Mouse (Mus musculus) hindbrain, embryonic 11.5 days (tissue): ENCODE measurements around the gene Olfr1441. TPM values are rescaled to one million over a fixed set of nuclear protein-coding genes. Genes with fewer than 3 reads are reported as not detected.

Experiments used
- ATAC-seq: fragments of 200-750 bp; cut with Nextera tagmentation; 2 replicates; pipeline ENCODE4 v1.8.0; 2017; ENCODE audit warnings: mild to moderate bottlenecking, moderate TSS enrichment, moderate library complexity; ENCODE audit not compliant: low FRiP score
- DNase-seq: peaks from one replicate; pipeline ENCODE4 v3.0.0-alpha.2; 2015; ENCODE audit warnings: low spot score
- H3K27ac ChIP-seq: fragments of 300-500 bp; sonication (generic); 2 replicates; pipeline ENCODE4 v1.5.1; 2014; ENCODE audit warnings: mild to moderate bottlenecking, low read depth, low read length
- H3K27me3 ChIP-seq: fragments of 300-500 bp; sonication (generic); 2 replicates; pipeline ENCODE4 v1.6.1; 2014; ENCODE audit warnings: mild to moderate bottlenecking, low read length, moderate library complexity, mixed read lengths; ENCODE audit not compliant: control insufficient read depth, insufficient read depth
- H3K36me3 ChIP-seq: fragments of 300-500 bp; sonication (generic); 2 replicates; pipeline ENCODE4 v1.6.1; 2014; ENCODE audit warnings: mild to moderate bottlenecking, low read length, moderate library complexity, mixed read lengths; ENCODE audit not compliant: control insufficient read depth, insufficient read depth
- H3K4me1 ChIP-seq: fragments of 300-500 bp; sonication (generic); replicated peaks from 2 replicates; pipeline ENCODE4 v1.6.1; 2014; ENCODE audit warnings: low read length, mixed read lengths; ENCODE audit not compliant: control insufficient read depth, insufficient read depth
- H3K4me2 ChIP-seq: fragments of 300-500 bp; sonication (generic); replicated peaks from 2 replicates; pipeline ENCODE4 v1.6.1; 2014; ENCODE audit warnings: mild to moderate bottlenecking, low read depth, low read length
- H3K4me3 ChIP-seq: fragments of 300-500 bp; sonication (generic); 2 replicates; pipeline ENCODE4 v1.5.1; 2014; ENCODE audit warnings: low read depth, low read length
- H3K9ac ChIP-seq: fragments of 300-500 bp; sonication (generic); 2 replicates; pipeline ENCODE4 v1.6.1; 2014; ENCODE audit warnings: low read depth, low read length
- H3K9me3 ChIP-seq: fragments of 300-500 bp; sonication (generic); 2 replicates; pipeline ENCODE4 v1.6.1; 2016; ENCODE audit warnings: low read length; ENCODE audit not compliant: control insufficient read depth
- WGBS: fragments of 180-500 bp; shearing (Covaris S2); extraction: QIAGEN DNeasy Blood & Tissue Kit; methylation state at CpG from one replicate; pipeline ENCODE4 v1.1.7; 2014; 5-methylcytosine and 5-hydroxymethylcytosine counted together
- polyA plus RNA-seq: library from polyadenylated mRNA; unstranded; fragments of >200 nt; fragmentation: Nextera tagmentation; extraction: Ambion mirVana; gene quantifications from 2 replicates; pipeline ENCODE4 v1.2.1, GENCODE M21; 2014

Olfr1441 gene
- polyA plus RNA-seq, 1 experiment from 2014 or later, result not detected

GRCm38 (mm10) chr19:12427605-12428004 lies 10.4 kb downstream of the Olfr1441 start, which contains the start of gene Pfpl:
Pfpl (plus strand) TSS chr19:12427905.
- H3K36me3 ChIP-seq, result no peaks in the 10 kb centered on the region
- 93% methylated on average over 6 of the region's 6 CpGs for WGBS
- H3K4me2 ChIP-seq, result no peak within 1 kb of the TSS
- no peak for ATAC-seq
- H3K9me3 ChIP-seq, result no peaks in the 10 kb centered on the region
- no peak for DNase-seq
- H3K27ac ChIP-seq, result no peak within 1 kb of the TSS
- H3K27me3 ChIP-seq, result no peaks in the 10 kb centered on the region
- no peak within 1 kb of the TSS for H3K4me3 ChIP-seq
- H3K9ac ChIP-seq, result no peak within 1 kb of the TSS
- no peaks in the 10 kb centered on the region for H3K4me1 ChIP-seq

GRCm38 (mm10) chr19:12433033-12433432 lies 15.8 kb downstream of the Olfr1441 start:
- DNase-seq (peak; percentile 55), ATAC-seq (peak; percentile 74)
- no peak overlapping the region for H3K4me3 ChIP-seq
- WGBS, result 12% methylated on average over 2 of the region's 2 CpGs
- H3K36me3 ChIP-seq, result no peaks in the 10 kb centered on the region
- H3K9me3 ChIP-seq, result no peaks in the 10 kb centered on the region
- no peak overlapping the region for H3K4me2 ChIP-seq
- H3K27me3 ChIP-seq, result no peaks in the 10 kb centered on the region
- no peaks in the 10 kb centered on the region for H3K4me1 ChIP-seq
- H3K9ac ChIP-seq, result no peak overlapping the region
- no peak overlapping the region for H3K27ac ChIP-seq

GRCm38 (mm10) chr19:12435011-12435416 lies 17.8 kb downstream of the Olfr1441 start:
- Histone ChIP-seq H3K9me3 (no peaks in the 10 kb centered on the region), H3K4me3 (no peak overlapping the region), H3K27me3 (no peaks in the 10 kb centered on the region), H3K36me3 (no peaks in the 10 kb centered on the region), H3K4me1 (no peaks in the 10 kb centered on the region), H3K27ac (no peak overlapping the region), H3K4me2 (no peak overlapping the region), H3K9ac (no peak overlapping the region)
- ATAC-seq, result no peak
- DNase-seq, result no peak
- 80% methylated on average over 4 of the region's 4 CpGs for whole genome bisulfite sequencing

- Histone ChIP-seq H3K4me2 (no peak overlapping the region), H3K9ac (no peak overlapping the region), H3K27me3 (no peaks in the 10 kb centered on the region), H3K9me3 (no peaks in the 10 kb centered on the region), H3K4me1 (no peaks in the 10 kb centered on the region), H3K27ac (no peak overlapping the region), H3K4me3 (no peak overlapping the region), H3K36me3 (no peaks in the 10 kb centered on the region)
- ATAC-seq, result no peak
- DNase-seq, result no peak
- 81% methylated on average over 4 of the region's 4 CpGs for WGBS
Observed at GRCm38 (mm10) chr19:12435750-12436524, 18.7 kb downstream of the Olfr1441 start.

- Histone ChIP-seq H3K27ac (no peak overlapping the region), H3K4me2 (no peak overlapping the region), H3K4me1 (no peaks in the 10 kb centered on the region), H3K36me3 (no peaks in the 10 kb centered on the region), H3K27me3 (no peaks in the 10 kb centered on the region), H3K9me3 (no peaks in the 10 kb centered on the region), H3K9ac (no peak overlapping the region), H3K4me3 (no peak overlapping the region)
- ATAC-seq (no peak), DNase-seq (no peak)
- WGBS, result 67% methylated on average over 1 of the region's 1 CpGs
Observed at GRCm38 (mm10) chr19:12439581-12439980, 22.3 kb downstream of the Olfr1441 start.

- ATAC-seq, result no peak
- Histone ChIP-seq H3K27me3 (no peaks in the 10 kb centered on the region), H3K9me3 (no peaks in the 10 kb centered on the region), H3K27ac (no peak overlapping the region), H3K9ac (no peak overlapping the region), H3K4me1 (no peaks in the 10 kb centered on the region), H3K4me2 (no peak overlapping the region), H3K36me3 (no peaks in the 10 kb centered on the region), H3K4me3 (no peak overlapping the region)
- no peak for DNase-seq
- 76% methylated on average over 5 of the region's 5 CpGs for WGBS
Observed at GRCm38 (mm10) chr19:12440103-12440725, 23.0 kb downstream of the Olfr1441 start.

- no peaks in the 10 kb centered on the region for H3K36me3 ChIP-seq
- H3K9me3 ChIP-seq, result no peaks in the 10 kb centered on the region
- H3K4me1 ChIP-seq, result no peaks in the 10 kb centered on the region
- 83% methylated on average over 4 of the region's 4 CpGs for WGBS
- DNase-seq (no peak), ATAC-seq (no peak)
- H3K4me3 ChIP-seq, result no peak overlapping the region
- H3K4me2 ChIP-seq, result no peak overlapping the region
- H3K27me3 ChIP-seq, result no peaks in the 10 kb centered on the region
- no peak overlapping the region for H3K9ac ChIP-seq
- no peak overlapping the region for H3K27ac ChIP-seq
Observed at GRCm38 (mm10) chr19:12442560-12442959, 25.3 kb downstream of the Olfr1441 start.

GRCm38 (mm10) chr19:12445014-12445413 lies 27.8 kb downstream of the Olfr1441 start:
- 81% methylated on average over 3 of the region's 3 CpGs for WGBS
- Histone ChIP-seq H3K9me3 (no peaks in the 10 kb centered on the region), H3K9ac (no peak overlapping the region), H3K27ac (no peak overlapping the region), H3K4me3 (no peak overlapping the region), H3K36me3 (no peaks in the 10 kb centered on the region), H3K27me3 (no peaks in the 10 kb centered on the region), H3K4me1 (no peaks in the 10 kb centered on the region), H3K4me2 (no peak overlapping the region)
- DNase-seq, result no peak
- no peak for ATAC-seq
